Mouse (Mus musculus): Measurements from ENCODE around the gene U2af2. TPM values are rescaled to one million over a fixed set of nuclear protein-coding genes. Genes with fewer than 3 reads are reported as not detected.
A peak's percentile ranks its signal among the peaks of the same experiment; 100 is the strongest.

U2af2 gene
- polyA plus RNA-seq, 1 experiment from 2014 or later, result 138 TPM

- no peak overlapping the region; the same call in 1 of the 2 replicates for H3K27ac ChIP-seq
These were observed 19.3 kb downstream of the U2af2 start for GRCm38 (mm10) chr7:5081241-5081640.

GRCm38 (mm10) chr7:5081939-5082338 lies 20.0 kb downstream of the U2af2 start:
- Histone ChIP-seq H3K27me3 (no peaks in the 10 kb centered on the region), H3K4me1 (peaks cover 19% of the 10 kb centered on the region), H3K36me3 (peaks cover 41% of the 10 kb centered on the region), H3K4me2 (replicated peaks) (peak overlapping the region; percentile 92; the same call in 1 of the 2 replicates), H3K9me3 (replicated peaks) (no peaks in the 10 kb centered on the region), H3K4me3 (0 out of 2 replicates have a peak overlapping the region, but pooled peaks have one; percentile 97), H3K9ac (no peak overlapping the region; the same call in 1 of the 2 replicates), H3K27ac (no peak overlapping the region)
- ATAC-seq (ENCODE audit: low FRiP score), result no peak
- 97% methylated on average over 2 of the region's 2 CpGs for WGBS

More at GRCm38 (mm10) chr7:5081241-5081640, 19.3 kb downstream of the U2af2 start:
- peak overlapping the region; percentile 97 for H3K9ac ChIP-seq
- peaks cover 19% of the 10 kb centered on the region for H3K4me1 ChIP-seq
- H3K4me3 ChIP-seq, result peak overlapping the region; percentile 97
- WGBS, result 77% methylated on average over 6 of the region's 6 CpGs
- H3K27me3 ChIP-seq, result no peaks in the 10 kb centered on the region
- ATAC-seq (ENCODE audit: low FRiP score), result no peak
- peaks cover 44% of the 10 kb centered on the region for H3K36me3 ChIP-seq
- peak overlapping the region; percentile 92 for H3K4me2 ChIP-seq (replicated peaks)
- no peaks in the 10 kb centered on the region for H3K9me3 ChIP-seq (replicated peaks)

GRCm38 (mm10) chr7:5083325-5084105 lies 21.6 kb downstream of the U2af2 start:
- no peak overlapping the region for H3K9ac ChIP-seq
- no peak overlapping the region for H3K4me3 ChIP-seq
- peaks cover 33% of the 10 kb centered on the region for H3K36me3 ChIP-seq
- H3K4me1 ChIP-seq, result peaks cover 19% of the 10 kb centered on the region
- no peak for ATAC-seq (ENCODE audit: low FRiP score)
- H3K4me2 ChIP-seq (replicated peaks), result no peak overlapping the region
- H3K27me3 ChIP-seq, result no peaks in the 10 kb centered on the region
- no peak overlapping the region for H3K27ac ChIP-seq
- H3K9me3 ChIP-seq (replicated peaks), result no peaks in the 10 kb centered on the region
- 92% methylated on average over 18 of the region's 18 CpGs for WGBS

- Histone ChIP-seq H3K4me3 (no peak overlapping the region), H3K27ac (no peak overlapping the region), H3K4me2 (replicated peaks) (no peak overlapping the region), H3K27me3 (no peaks in the 10 kb centered on the region), H3K4me1 (peaks cover 19% of the 10 kb centered on the region), H3K9me3 (replicated peaks) (no peaks in the 10 kb centered on the region), H3K9ac (no peak overlapping the region), H3K36me3 (peaks cover 34% of the 10 kb centered on the region)
- no peak for ATAC-seq (ENCODE audit: low FRiP score)
- 90% methylated on average over 1 of the region's 1 CpGs for WGBS
These were observed 23.6 kb downstream of the U2af2 start for GRCm38 (mm10) chr7:5085512-5085911.

GRCm38 (mm10) chr7:5086921-5087440 lies 25.0 kb downstream of the U2af2 start:
- 80% methylated on average over 5 of the region's 5 CpGs for WGBS
- H3K27me3 ChIP-seq, result no peaks in the 10 kb centered on the region
- no peak for ATAC-seq (ENCODE audit: low FRiP score)
- H3K9ac ChIP-seq, result no peak overlapping the region
- peaks cover 6% of the 10 kb centered on the region; the same call in 1 of the 2 replicates for H3K4me1 ChIP-seq
- peaks cover 40% of the 10 kb centered on the region for H3K36me3 ChIP-seq
- no peaks in the 10 kb centered on the region for H3K9me3 ChIP-seq (replicated peaks)
- H3K27ac ChIP-seq, result no peak overlapping the region
- no peak overlapping the region for H3K4me2 ChIP-seq (replicated peaks)
- no peak overlapping the region for H3K4me3 ChIP-seq

- ATAC-seq (ENCODE audit: low FRiP score), result no peak
- Histone ChIP-seq H3K9me3 (replicated peaks) (no peaks in the 10 kb centered on the region), H3K4me2 (replicated peaks) (no peak overlapping the region), H3K4me3 (no peak overlapping the region), H3K36me3 (peaks cover 46% of the 10 kb centered on the region), H3K27me3 (no peaks in the 10 kb centered on the region), H3K27ac (no peak overlapping the region), H3K9ac (no peak overlapping the region), H3K4me1 (no peaks in the 10 kb centered on the region)
- 89% methylated on average over 4 of the region's 4 CpGs for WGBS
These were observed 25.9 kb downstream of the U2af2 start for GRCm38 (mm10) chr7:5087886-5088285.

- no peak for ATAC-seq (ENCODE audit: low FRiP score)
- H3K27ac ChIP-seq, result no peak overlapping the region
- no peaks in the 10 kb centered on the region for H3K4me1 ChIP-seq
- 97% methylated on average over 15 of the region's 15 CpGs for WGBS
- no peak overlapping the region for H3K4me3 ChIP-seq
- H3K9me3 ChIP-seq (replicated peaks), result no peaks in the 10 kb centered on the region
- peaks cover 52% of the 10 kb centered on the region for H3K36me3 ChIP-seq
- H3K27me3 ChIP-seq, result no peaks in the 10 kb centered on the region
- H3K9ac ChIP-seq, result no peak overlapping the region
- no peak overlapping the region for H3K4me2 ChIP-seq (replicated peaks)
These were observed 27.9 kb downstream of the U2af2 start for GRCm38 (mm10) chr7:5089853-5090252.

GRCm38 (mm10) chr7:5091008-5091728 lies 29.2 kb downstream of the U2af2 start:
- Histone ChIP-seq H3K36me3 (peaks cover 62% of the 10 kb centered on the region), H3K27ac (no peak overlapping the region), H3K4me3 (no peak overlapping the region), H3K9ac (0 out of 2 replicates have a peak overlapping the region, but pooled peaks have one; percentile 14), H3K4me2 (replicated peaks) (no peak overlapping the region), H3K27me3 (no peaks in the 10 kb centered on the region), H3K9me3 (replicated peaks) (no peaks in the 10 kb centered on the region), H3K4me1 (no peaks in the 10 kb centered on the region)
- no peak for ATAC-seq (ENCODE audit: low FRiP score)
- 95% methylated on average over 15 of the region's 15 CpGs for whole genome bisulfite sequencing

- Histone ChIP-seq H3K9me3 (replicated peaks) (no peaks in the 10 kb centered on the region), H3K27ac (no peak overlapping the region), H3K4me2 (replicated peaks) (no peak overlapping the region), H3K27me3 (no peaks in the 10 kb centered on the region), H3K36me3 (peaks cover 66% of the 10 kb centered on the region), H3K9ac (no peak overlapping the region), H3K4me3 (no peak overlapping the region), H3K4me1 (no peaks in the 10 kb centered on the region)
- 90% methylated on average over 6 of the region's 6 CpGs for WGBS
- no peak for ATAC-seq (ENCODE audit: low FRiP score)
These were observed 30.4 kb downstream of the U2af2 start for GRCm38 (mm10) chr7:5092381-5092780.

- Histone ChIP-seq H3K27ac (no peak overlapping the region), H3K9ac (no peak overlapping the region), H3K36me3 (peaks cover 71% of the 10 kb centered on the region)
These were observed 31.0 kb downstream of the U2af2 start for GRCm38 (mm10) chr7:5092831-5093510.

GRCm38 (mm10) chr7:5098769-5099168 lies 36.8 kb downstream of the U2af2 start:
- peaks cover 55% of the 10 kb centered on the region for H3K36me3 ChIP-seq
- H3K9ac ChIP-seq, result no peak overlapping the region
- no peaks in the 10 kb centered on the region for H3K4me1 ChIP-seq
- no peak overlapping the region for H3K4me3 ChIP-seq
- H3K4me2 ChIP-seq (replicated peaks), result no peak overlapping the region
- WGBS, result 95% methylated on average over 5 of the region's 5 CpGs
- no peak overlapping the region for H3K27ac ChIP-seq
- ATAC-seq (ENCODE audit: low FRiP score), result no peak
- H3K27me3 ChIP-seq, result no peaks in the 10 kb centered on the region
- no peaks in the 10 kb centered on the region for H3K9me3 ChIP-seq (replicated peaks)

More at GRCm38 (mm10) chr7:5092831-5093510, 31.0 kb downstream of the U2af2 start:
- H3K4me3 ChIP-seq, result no peak overlapping the region
- H3K4me1 ChIP-seq, result no peaks in the 10 kb centered on the region
- no peaks in the 10 kb centered on the region for H3K27me3 ChIP-seq
- 88% methylated on average over 21 of the region's 21 CpGs for WGBS
- H3K9me3 ChIP-seq (replicated peaks), result no peaks in the 10 kb centered on the region
- H3K4me2 ChIP-seq (replicated peaks), result no peak overlapping the region
- no peak for ATAC-seq (ENCODE audit: low FRiP score)

GRCm38 (mm10) chr7:5099796-5100195 lies 37.9 kb downstream of the U2af2 start:
- Histone ChIP-seq H3K4me2 (replicated peaks) (no peak overlapping the region), H3K36me3 (peaks cover 45% of the 10 kb centered on the region), H3K4me1 (no peaks in the 10 kb centered on the region), H3K9me3 (replicated peaks) (no peaks in the 10 kb centered on the region), H3K4me3 (no peak overlapping the region), H3K9ac (no peak overlapping the region), H3K27ac (no peak overlapping the region), H3K27me3 (no peaks in the 10 kb centered on the region)
- WGBS, result 83% methylated on average over 3 of the region's 3 CpGs
- ATAC-seq (ENCODE audit: low FRiP score), result no peak

Data from hindbrain, embryonic 12.5 days (tissue).